Mouse (Mus musculus): ENCODE results near the gene Atg7. TPM values are rescaled to one million over a fixed set of nuclear protein-coding genes. Genes with fewer than 3 reads are reported as not detected.

The Atg7 gene
- total and polyA plus RNA-seq, 3 experiments: 11.1 to 15.7 (median 14.8) TPM

DNA sequence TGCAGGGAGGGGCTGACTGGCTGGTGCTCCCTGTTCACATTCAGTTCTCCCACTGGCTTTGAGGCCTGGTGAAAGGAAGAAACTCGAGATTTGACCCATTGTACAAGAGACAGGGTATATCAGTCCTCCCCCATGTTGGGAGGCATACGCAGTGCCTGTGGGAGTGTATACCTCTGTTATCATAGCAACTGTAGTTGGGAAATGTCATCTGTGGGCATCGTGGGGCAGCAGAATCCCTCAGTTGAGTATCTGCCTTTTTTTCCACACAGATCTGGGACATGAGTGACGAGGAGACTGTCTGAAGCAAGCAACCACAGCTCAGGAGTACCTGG is 215.8 kb downstream of the Atg7 start:
- no peak overlapping the region for H3K4me3 ChIP-seq (replicated peaks in 1 of 3; ENCODE audit: low read depth in 2 of 3, low read length in 2 of 3, poor library complexity in 1 of 3)
- no peak overlapping the region for H3K27ac ChIP-seq (ENCODE audit: insufficient read depth, low read depth)
- no peaks in the 10 kb centered on the region; the same call in 1 of the 2 replicates for H3K79me2 ChIP-seq (replicated peaks; ENCODE audit: control insufficient read depth, extremely low read depth, insufficient read depth, poor library complexity, severe bottlenecking)
- H3K4me2 ChIP-seq (ENCODE audit: insufficient read depth, low read depth, poor library complexity, severe bottlenecking): no peak overlapping the region
- TF ChIP-seq POLR2A (IDR thresholded peaks at IDR 0.05; ENCODE audit: low read depth, low read length) (0 out of 2 replicates have a peak, but pooled peaks have one; percentile 22), JUN (IDR thresholded peaks at IDR 0.05; ENCODE audit: insufficient read depth, low read depth, low read length) (no peak)
- dilution Hi-C loops (cut with MboI; ENCODE audit: extremely low pct_ligation_motif_present, extremely low pct_unique_long_range_greater_than_20kb, low sequenced_read_pairs) (no loop called here), in situ Hi-C loops (cut with MboI; ENCODE audit: low pct_ligation_motif_present, low pct_unique_long_range_greater_than_20kb, low sequenced_read_pairs) (no loop called here)
- no peak for DNase-seq (ENCODE audit: extremely low read depth)
- no peaks in the 10 kb centered on the region for H3K9me3 ChIP-seq (replicated peaks; ENCODE audit: low read length)
- H3K4me1 ChIP-seq (ENCODE audit: control insufficient read depth in 1 of 2, insufficient read depth in 2 of 2): peaks cover 31 to 67% of the 10 kb centered on the region in 2 experiments
- no peak overlapping the region for H3K9ac ChIP-seq (ENCODE audit: insufficient read depth, low read depth)
- no peaks in the 10 kb centered on the region for H3K27me3 ChIP-seq (replicated peaks)
- peaks cover 37 to 56% of the 10 kb centered on the region in 2 experiments for H3K36me3 ChIP-seq (replicated peaks in 1 of 2; ENCODE audit: control insufficient read depth in 1 of 2, insufficient read depth in 1 of 2, low read length in 1 of 2)

DNA sequence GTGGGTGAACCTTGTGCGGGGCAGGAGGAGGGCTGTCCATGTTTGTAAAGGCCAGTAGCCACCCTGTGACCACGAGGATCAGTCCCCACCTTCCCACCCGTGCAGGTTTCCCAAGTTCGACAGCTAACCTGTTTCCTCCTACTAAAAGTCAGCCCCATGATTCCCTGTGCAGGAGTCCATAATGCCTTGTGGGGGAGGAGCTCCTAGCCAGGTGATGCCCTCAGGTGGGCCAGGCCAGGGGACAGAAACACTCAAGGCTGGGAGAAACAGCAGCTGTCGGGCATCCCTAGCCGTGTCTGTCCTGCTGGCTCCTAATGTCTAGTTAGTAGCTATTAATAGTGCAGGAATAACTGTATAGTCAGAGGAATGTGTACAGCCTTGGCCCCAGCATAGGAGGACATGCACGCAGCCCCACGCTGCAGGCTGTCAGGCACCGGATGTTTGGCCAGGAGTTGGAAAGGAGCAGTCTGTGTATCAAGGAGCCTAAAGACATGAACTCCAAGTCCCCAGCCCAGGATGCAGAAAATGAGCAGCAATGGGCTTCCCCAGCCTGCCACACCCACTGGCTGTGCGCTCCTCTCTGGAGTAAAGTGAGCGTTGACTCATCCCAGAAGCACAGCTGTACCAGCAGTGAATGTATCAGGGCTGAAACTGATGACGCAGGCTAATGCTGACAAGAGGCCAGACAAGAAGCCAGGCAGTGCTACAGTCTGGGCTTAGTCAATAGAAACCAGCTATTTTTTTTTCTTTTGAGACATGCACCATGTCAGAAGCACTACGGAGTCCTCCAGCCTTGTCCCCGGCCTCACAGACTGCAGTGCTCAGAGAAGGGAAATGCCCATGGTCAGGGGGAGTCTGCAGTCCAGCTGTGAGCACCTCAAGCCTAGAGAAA is 218.0 kb downstream of the Atg7 start:
- peak; percentile 95 for DNase-seq (ENCODE audit: extremely low read depth)
- Histone ChIP-seq H3K79me2 (replicated peaks; ENCODE audit: control insufficient read depth, extremely low read depth, insufficient read depth, poor library complexity, severe bottlenecking) (peaks cover 13% of the 10 kb centered on the region), H3K36me3 (replicated peaks in 1 of 2; ENCODE audit: control insufficient read depth in 1 of 2, insufficient read depth in 1 of 2, low read length in 1 of 2) (peaks cover 49 to 75% of the 10 kb centered on the region in 2 experiments), H3K9ac (ENCODE audit: insufficient read depth, low read depth) (no peak overlapping the region), H3K4me2 (ENCODE audit: insufficient read depth, low read depth, poor library complexity, severe bottlenecking) (peak overlapping the region; percentile 69), H3K4me1 (ENCODE audit: control insufficient read depth in 1 of 2, insufficient read depth in 2 of 2) (peaks cover 43 to 79% of the 10 kb centered on the region in 2 experiments), H3K27me3 (replicated peaks) (no peaks in the 10 kb centered on the region), H3K4me3 (replicated peaks in 1 of 3; ENCODE audit: low read depth in 2 of 3, low read length in 2 of 3, poor library complexity in 1 of 3) (peak overlapping the region in 1 of 3 experiments; percentile 6), H3K27ac (ENCODE audit: insufficient read depth, low read depth) (peak overlapping the region; percentile 93), H3K9me3 (replicated peaks; ENCODE audit: low read length) (no peaks in the 10 kb centered on the region)
- in situ Hi-C loops (cut with MboI; ENCODE audit: low pct_ligation_motif_present, low pct_unique_long_range_greater_than_20kb, low sequenced_read_pairs): no loop called here
- dilution Hi-C loops (cut with MboI; ENCODE audit: extremely low pct_ligation_motif_present, extremely low pct_unique_long_range_greater_than_20kb, low sequenced_read_pairs): no loop called here
- TF ChIP-seq CHD2 (IDR thresholded peaks at IDR 0.05; ENCODE audit: low read length) (peak; percentile 61), E2F4 (IDR thresholded peaks at IDR 0.05; ENCODE audit: insufficient replicate concordance, low read depth, low read length) (no peak), JUN (IDR thresholded peaks at IDR 0.05; ENCODE audit: insufficient read depth, low read depth, low read length) (peak; percentile 87), EP300 (IDR thresholded peaks at IDR 0.05; ENCODE audit: low read length) (peak; percentile 80), NRF1 (IDR thresholded peaks at IDR 0.05; ENCODE audit: low read depth, low read length) (no peak), JUND (conservative IDR thresholded peaks at IDR 0.05; ENCODE audit: low read depth, low read length) (peak; percentile 86), MYC (IDR thresholded peaks at IDR 0.05; ENCODE audit: low read depth, low read length) (peak; percentile 55; the same call in 1 of the 2 replicates), ZMIZ1 (IDR thresholded peaks at IDR 0.05; ENCODE audit: low read depth, low read length) (0 out of 2 replicates have a peak, but pooled peaks have one; percentile 34), ZNF384 (IDR thresholded peaks at IDR 0.05; ENCODE audit: low read depth, low read length) (peak; percentile 95), BHLHE40 (IDR thresholded peaks at IDR 0.05; ENCODE audit: low read depth, low read length) (peak; percentile 90), SMC3 (IDR thresholded peaks at IDR 0.05; ENCODE audit: low read depth, low read length) (peak; percentile 27), MAX (IDR thresholded peaks at IDR 0.05; ENCODE audit: low read length) (no peak), POLR2A (IDR thresholded peaks at IDR 0.05; ENCODE audit: low read depth, low read length) (no peak), KAT2A (IDR thresholded peaks at IDR 0.05; ENCODE audit: insufficient replicate concordance, low read length) (no peak), USF1 (IDR thresholded peaks at IDR 0.05; ENCODE audit: low read depth, low read length) (no peak), NELFE (IDR thresholded peaks at IDR 0.05; ENCODE audit: low read depth, low read length) (no peak), ETS1 (conservative IDR thresholded peaks at IDR 0.05; ENCODE audit: low read depth, low read length) (peak; percentile 100), ZC3H11A (IDR thresholded peaks at IDR 0.05; ENCODE audit: low read depth, low read length) (no peak), UBTF (IDR thresholded peaks at IDR 0.05; ENCODE audit: low read depth, low read length) (peak; percentile 62; the same call in 1 of the 2 replicates), POLR2AphosphoS2 (IDR thresholded peaks at IDR 0.05; ENCODE audit: low read depth, low read length) (no peak), MAFK (IDR thresholded peaks at IDR 0.05; ENCODE audit: insufficient replicate concordance, low read length) (peak; percentile 88), IRF4 (IDR thresholded peaks at IDR 0.05; ENCODE audit: low read depth, low read length) (peak; percentile 97), SIN3A (IDR thresholded peaks at IDR 0.05; ENCODE audit: low read length) (peak; percentile 95), MAZ (IDR thresholded peaks at IDR 0.05; ENCODE audit: low read depth, low read length) (peak; percentile 82), TBP (conservative IDR thresholded peaks at IDR 0.05; ENCODE audit: low read depth, low read length) (0 out of 2 replicates have a peak, but pooled peaks have one; percentile 10), MXI1 (IDR thresholded peaks at IDR 0.05; ENCODE audit: low read depth, low read length) (no peak; the same call in 1 of the 2 replicates), PAX5 (IDR thresholded peaks at IDR 0.05; ENCODE audit: low read length) (no peak), HCFC1 (IDR thresholded peaks at IDR 0.05; ENCODE audit: low read depth, low read length) (0 out of 2 replicates have a peak, but pooled peaks have one; percentile 12), CTCF (conservative IDR thresholded peaks at IDR 0.05 in 1 of 2, IDR thresholded peaks at IDR 0.05 in 1 of 2; ENCODE audit: low read depth in 2 of 2, low read length in 2 of 2) (no peak), RAD21 (IDR thresholded peaks at IDR 0.05; ENCODE audit: low read depth, low read length) (peak; percentile 20), RCOR1 (conservative IDR thresholded peaks at IDR 0.05; ENCODE audit: low read depth, low read length) (no peak; the same call in 1 of the 2 replicates)
